Mouse (Mus musculus) kidney, postnatal 25 days (tissue): ENCODE results near the gene Rps25.

Experiments
- DNase-seq, 2 experiments: peaks; one replicate each; pipeline ENCODE4 v3.0.0; 2021; ENCODE audit warnings: mixed read lengths in 2 of 2

The Rps25 gene

DNA sequence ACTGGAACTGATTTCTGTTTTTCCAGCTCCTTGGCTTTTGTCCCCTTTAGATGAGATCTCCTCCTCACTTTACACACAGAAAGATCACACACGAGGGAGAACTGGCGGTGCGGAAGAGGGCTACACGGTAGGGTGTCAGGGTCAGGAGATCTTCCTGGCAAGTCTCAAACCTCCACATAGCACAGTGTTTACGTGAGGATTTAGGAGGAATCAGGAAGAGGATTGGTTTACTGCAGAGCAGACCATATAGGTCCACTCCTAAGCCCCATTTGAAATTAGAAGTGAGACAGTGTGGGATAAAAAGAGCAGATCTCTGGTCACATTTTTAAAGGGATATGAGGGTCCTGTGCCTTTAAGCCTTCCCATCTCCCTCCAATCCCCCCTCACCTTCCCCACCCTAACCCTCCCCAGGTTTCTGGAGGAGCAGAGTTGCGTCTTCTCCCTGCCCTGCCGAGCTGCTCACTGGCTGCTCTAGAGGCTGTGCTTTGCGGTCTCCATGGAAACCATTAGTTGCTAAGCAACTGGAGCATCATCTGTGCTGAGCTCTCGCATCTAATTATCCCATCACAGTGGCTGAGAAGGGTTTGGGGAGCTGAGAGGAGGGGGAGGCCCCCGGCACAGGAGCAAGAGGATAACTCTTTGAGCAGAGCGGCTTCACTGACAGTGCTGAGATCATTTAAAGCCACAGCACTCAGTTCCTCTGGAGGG lies 50.2 kb downstream of the Rps25 start:
- DNase-seq, result no peak
